Mouse (Mus musculus) ovary, postnatal 36 days (tissue): ENCODE measurements around the gene Ncoa4.
"Not testable (repeated sequence)": the region's sequence is repeated elsewhere in the genome, so short reads cannot be mapped to it uniquely, and the experiment has no call there.

ENCODE experiments used
- DNase-seq: peaks from one replicate; pipeline ENCODE4 v3.0.0; 2022; ENCODE audit warnings: low spot score, mixed read lengths

Gene Ncoa4

GRCm38 (mm10) chr14:32159690-32160246 lies at the start of gene Ncoa4:
Ncoa4 (plus strand) TSS chr14:32159865.
- peak; percentile 97 for DNase-seq

GRCm38 (mm10) chr14:32112124-32112523 lies 47.5 kb upstream of the Ncoa4 start:
- not testable (repeated sequence) for DNase-seq

- no peak for DNase-seq
These were observed 38.4 kb upstream of the Ncoa4 start for GRCm38 (mm10) chr14:32120940-32121919.

GRCm38 (mm10) chr14:32121920-32122315 lies 37.7 kb upstream of the Ncoa4 start:
- DNase-seq: no peak

GRCm38 (mm10) chr14:32124261-32124660 lies 35.4 kb upstream of the Ncoa4 start:
- DNase-seq: no peak

GRCm38 (mm10) chr14:32125256-32125655 lies 34.4 kb upstream of the Ncoa4 start:
- not testable (repeated sequence) for DNase-seq

- no peak for DNase-seq
These were observed 31.3 kb upstream of the Ncoa4 start for GRCm38 (mm10) chr14:32128409-32128808.

GRCm38 (mm10) chr14:32131836-32132235 lies 27.8 kb upstream of the Ncoa4 start:
- DNase-seq: no peak

- no peak for DNase-seq
These were observed 25.4 kb upstream of the Ncoa4 start for GRCm38 (mm10) chr14:32134293-32134692.

- not testable (repeated sequence) for DNase-seq
These were observed 23.2 kb upstream of the Ncoa4 start for GRCm38 (mm10) chr14:32136467-32136866.

GRCm38 (mm10) chr14:32140359-32140965 lies 19.2 kb upstream of the Ncoa4 start:
- no peak for DNase-seq

- no peak for DNase-seq
These were observed 17.9 kb upstream of the Ncoa4 start, which contains the start of gene Msmb for GRCm38 (mm10) chr14:32141723-32142122. Msmb (plus strand) TSS chr14:32142023.

- no peak for DNase-seq
These were observed 14.9 kb upstream of the Ncoa4 start for GRCm38 (mm10) chr14:32144734-32145133.

GRCm38 (mm10) chr14:32145401-32145800 lies 14.3 kb upstream of the Ncoa4 start:
- no peak for DNase-seq

- no peak for DNase-seq
These were observed 13.7 kb upstream of the Ncoa4 start for GRCm38 (mm10) chr14:32145809-32146511.

- no peak for DNase-seq
These were observed 13.1 kb upstream of the Ncoa4 start for GRCm38 (mm10) chr14:32146578-32146977.

- DNase-seq: no peak
These were observed 8.8 kb upstream of the Ncoa4 start for GRCm38 (mm10) chr14:32150872-32151271.

- no peak for DNase-seq
These were observed 7.3 kb upstream of the Ncoa4 start for GRCm38 (mm10) chr14:32152243-32152965.

- no peak for DNase-seq
These were observed 6.5 kb upstream of the Ncoa4 start for GRCm38 (mm10) chr14:32153156-32153555.

GRCm38 (mm10) chr14:32154758-32155157 lies 4.9 kb upstream of the Ncoa4 start:
- no peak for DNase-seq

- DNase-seq: no peak
These were observed 455 bp upstream of the Ncoa4 start for GRCm38 (mm10) chr14:32159150-32159670.
